Mouse (Mus musculus) G1E (cell line): ENCODE data around the gene Exosc3.

Source experiments
- CTCF ChIP-seq: IDR thresholded peaks from 2 replicates; pipeline ENCODE4 v1.5.1; 2012; ENCODE audit warnings: low read depth, low read length, inconsistent platforms, mixed read lengths
- GATA1 ChIP-seq: IDR thresholded peaks from 2 replicates; pipeline ENCODE4 v1.6.1; 2012; ENCODE audit warnings: borderline replicate concordance, low read length, inconsistent platforms, mixed read lengths
- GATA2 ChIP-seq: IDR thresholded peaks from 2 replicates; pipeline ENCODE4 v1.6.1; 2012; ENCODE audit warnings: low read depth, low read length, inconsistent platforms, borderline replicate concordance
- POLR2AphosphoS5 ChIP-seq: IDR thresholded peaks from 2 replicates; pipeline ENCODE4 v1.6.1; 2012; ENCODE audit warnings: low read depth, low read length, inconsistent platforms; ENCODE audit not compliant: insufficient replicate concordance
- TAL1 ChIP-seq: conservative IDR thresholded peaks from 2 replicates; pipeline ENCODE4 v1.6.1; 2012; ENCODE audit warnings: low read depth, low read length, inconsistent platforms, mixed read lengths

- TF ChIP-seq TAL1 = no peak
- no peak for TF ChIP-seq CTCF
- TF ChIP-seq POLR2AphosphoS5 = no peak
- no peak for TF ChIP-seq GATA1
- TF ChIP-seq GATA2 = no peak
These were observed 34.0 kb upstream of the Exosc3 start for GRCm38 (mm10) chr4:45376573-45376972.
